Mouse (Mus musculus): ENCODE results near the gene 2310079G19Rik.

The 2310079G19Rik gene

GRCm38 (mm10) chr16:88627566-88627965 is at the start of gene 2310079G19Rik:
2310079G19Rik (minus strand) TSS chr16:88627666.
- no peak for DNase-seq (ENCODE audit: low spot score in 2 of 2)

- no peak for DNase-seq (ENCODE audit: low spot score in 2 of 2)
Measured at GRCm38 (mm10) chr16:88671571-88671970, 44.1 kb upstream of the 2310079G19Rik start, which contains the start of gene Krtap27-1. Krtap27-1 (minus strand) TSS chr16:88671671.

- no peak for DNase-seq (ENCODE audit: low spot score in 2 of 2)
Measured at GRCm38 (mm10) chr16:88657426-88657825, 30.0 kb upstream of the 2310079G19Rik start.

DNA sequence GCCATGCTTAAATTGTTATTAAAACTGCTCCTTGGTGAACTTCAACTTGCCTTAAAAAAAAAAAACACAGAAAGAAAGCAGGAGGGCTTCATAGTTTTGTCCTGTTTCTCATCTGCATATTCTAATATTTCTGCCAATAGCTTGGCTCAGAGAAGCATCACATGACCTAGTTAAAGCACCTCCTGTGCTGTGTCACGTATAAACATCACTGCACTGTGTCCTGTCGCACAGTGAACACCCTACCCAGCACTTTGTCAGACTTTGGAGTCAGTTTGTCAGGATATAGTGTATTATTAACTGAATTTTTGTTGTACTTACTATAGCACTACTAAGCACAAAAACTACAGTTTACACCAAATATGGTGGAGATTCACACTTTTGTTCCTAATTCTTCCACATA is 24.5 kb upstream of the 2310079G19Rik start:
- no peak for DNase-seq (ENCODE audit: low spot score in 2 of 2)

DNA sequence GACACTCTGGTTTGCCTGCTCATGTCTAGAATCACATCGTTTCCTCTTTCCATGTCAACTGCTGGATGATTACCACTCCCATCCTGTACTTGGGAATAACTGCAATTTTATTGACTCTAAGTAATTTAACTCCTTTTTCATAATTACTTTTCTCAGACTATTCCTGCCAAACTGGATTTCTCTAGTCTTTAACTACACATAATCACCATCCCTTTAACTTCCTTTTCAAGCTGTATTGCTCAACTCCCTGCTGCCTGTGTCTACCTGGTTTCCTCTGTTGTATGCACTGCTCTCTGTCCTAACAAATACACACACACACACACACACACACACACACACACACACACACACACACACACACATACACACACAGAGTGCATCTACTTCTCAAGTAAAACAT is 23.6 kb upstream of the 2310079G19Rik start:
- DNase-seq (ENCODE audit: low spot score in 2 of 2): no peak

DNA sequence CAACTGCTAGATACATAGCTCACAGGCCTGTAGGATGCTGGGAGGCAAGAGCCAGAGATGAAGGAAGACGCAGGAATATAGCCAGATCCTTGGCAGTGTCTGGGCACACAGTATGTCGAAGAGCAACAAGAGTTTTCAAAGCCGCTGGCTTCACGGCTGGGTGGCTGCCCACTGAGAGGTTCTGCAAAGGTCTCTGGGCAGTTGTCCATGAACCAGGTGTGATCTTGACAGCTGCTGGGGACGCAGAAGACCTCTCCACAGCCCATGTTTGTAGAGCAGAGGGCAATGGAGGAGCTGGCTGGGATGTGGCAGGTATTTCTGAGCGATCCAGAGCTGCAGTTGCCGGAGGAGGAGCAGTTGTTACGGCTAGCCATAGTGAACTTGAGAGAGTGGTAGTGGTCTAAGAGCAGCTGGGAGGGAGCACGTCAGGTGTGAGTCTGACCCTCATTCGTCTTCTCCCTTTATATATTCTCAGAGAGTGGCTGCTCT is 19.9 kb upstream of the 2310079G19Rik start, which contains the start of gene Krtap26-1:
Krtap26-1 (minus strand) TSS at position 439 of the 489 bp plus-strand sequence.
- no peak for DNase-seq (ENCODE audit: low spot score in 2 of 2)

GRCm38 (mm10) chr16:88646366-88647111 is 19.1 kb upstream of the 2310079G19Rik start:
- DNase-seq (ENCODE audit: low spot score in 2 of 2): no peak

DNA sequence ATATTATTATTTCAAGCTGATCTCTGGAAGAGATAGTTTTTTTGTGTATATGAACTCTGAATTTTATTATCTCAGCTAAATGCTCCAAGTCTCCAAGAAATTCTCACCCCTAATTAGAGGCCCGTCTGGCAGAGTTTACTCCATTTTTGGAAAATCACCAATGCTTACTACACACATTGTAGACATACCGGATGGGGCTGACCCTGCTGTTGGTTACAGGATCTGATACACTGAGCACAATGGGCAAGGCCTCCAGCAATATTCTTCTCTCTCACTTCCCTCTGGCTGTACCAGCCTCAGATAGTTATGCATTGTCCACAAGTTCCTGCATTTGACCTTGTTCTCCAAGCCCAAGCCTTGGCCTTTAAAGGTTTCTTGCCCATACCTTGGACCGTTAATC is 12.6 kb upstream of the 2310079G19Rik start:
- DNase-seq (ENCODE audit: low spot score in 2 of 2): no peak

- no peak for DNase-seq (ENCODE audit: low spot score in 2 of 2)
Measured at GRCm38 (mm10) chr16:88635142-88635541, 7.7 kb upstream of the 2310079G19Rik start.

GRCm38 (mm10) chr16:88631474-88631873 is 4.0 kb upstream of the 2310079G19Rik start:
- DNase-seq (ENCODE audit: low spot score in 2 of 2): no peak

GRCm38 (mm10) chr16:88612712-88613111 is 14.8 kb downstream of the 2310079G19Rik start:
- no peak for DNase-seq (ENCODE audit: low spot score in 2 of 2)

- DNase-seq (ENCODE audit: low spot score in 2 of 2): no peak
Measured at GRCm38 (mm10) chr16:88611922-88612321, 15.5 kb downstream of the 2310079G19Rik start, which contains the start of gene Krtap24-1. Krtap24-1 (minus strand) TSS chr16:88612279.

GRCm38 (mm10) chr16:88604570-88604969 is 22.9 kb downstream of the 2310079G19Rik start:
- DNase-seq (ENCODE audit: low spot score in 2 of 2): no peak

DNA sequence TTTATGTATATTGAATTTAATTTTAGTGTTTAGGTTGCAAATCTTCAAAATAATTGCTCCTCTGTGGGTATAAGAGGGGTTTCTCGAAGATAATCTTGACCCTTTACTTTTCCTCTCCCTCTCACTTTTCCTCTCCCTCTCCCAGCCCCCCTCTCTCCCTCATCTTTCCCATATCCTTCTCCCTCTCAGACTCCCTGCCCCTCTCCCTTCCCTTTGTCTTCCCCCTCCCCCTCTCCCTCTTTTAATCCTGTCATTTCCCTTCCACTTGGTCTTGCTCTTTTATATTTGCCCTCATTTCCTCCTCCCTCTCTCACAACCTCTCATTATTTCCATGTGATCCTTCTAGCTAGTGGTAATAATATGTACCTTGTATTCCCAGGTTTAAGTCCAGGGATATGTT is 25.0 kb downstream of the 2310079G19Rik start:
- no peak for DNase-seq (ENCODE audit: low spot score in 2 of 2)

DNA sequence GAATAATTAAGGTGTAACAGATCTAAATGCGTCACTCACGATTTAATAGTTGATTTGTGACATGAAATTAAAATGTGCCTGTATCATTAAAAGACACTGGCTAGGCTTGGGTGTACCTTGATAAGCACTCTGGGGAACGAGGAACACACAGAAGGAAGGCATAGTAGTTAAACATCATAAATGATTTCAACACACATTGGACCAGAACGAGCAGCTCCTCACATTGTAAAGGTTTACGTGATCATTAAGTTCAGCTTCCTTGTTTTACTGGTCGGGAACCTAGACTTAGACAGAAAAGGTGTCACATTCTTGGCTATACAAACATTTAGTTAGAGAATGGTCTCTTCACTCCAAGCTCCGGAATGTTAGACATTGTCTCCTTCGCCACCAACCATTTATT is 27.2 kb downstream of the 2310079G19Rik start:
- DNase-seq (ENCODE audit: low spot score in 2 of 2): no peak

DNA sequence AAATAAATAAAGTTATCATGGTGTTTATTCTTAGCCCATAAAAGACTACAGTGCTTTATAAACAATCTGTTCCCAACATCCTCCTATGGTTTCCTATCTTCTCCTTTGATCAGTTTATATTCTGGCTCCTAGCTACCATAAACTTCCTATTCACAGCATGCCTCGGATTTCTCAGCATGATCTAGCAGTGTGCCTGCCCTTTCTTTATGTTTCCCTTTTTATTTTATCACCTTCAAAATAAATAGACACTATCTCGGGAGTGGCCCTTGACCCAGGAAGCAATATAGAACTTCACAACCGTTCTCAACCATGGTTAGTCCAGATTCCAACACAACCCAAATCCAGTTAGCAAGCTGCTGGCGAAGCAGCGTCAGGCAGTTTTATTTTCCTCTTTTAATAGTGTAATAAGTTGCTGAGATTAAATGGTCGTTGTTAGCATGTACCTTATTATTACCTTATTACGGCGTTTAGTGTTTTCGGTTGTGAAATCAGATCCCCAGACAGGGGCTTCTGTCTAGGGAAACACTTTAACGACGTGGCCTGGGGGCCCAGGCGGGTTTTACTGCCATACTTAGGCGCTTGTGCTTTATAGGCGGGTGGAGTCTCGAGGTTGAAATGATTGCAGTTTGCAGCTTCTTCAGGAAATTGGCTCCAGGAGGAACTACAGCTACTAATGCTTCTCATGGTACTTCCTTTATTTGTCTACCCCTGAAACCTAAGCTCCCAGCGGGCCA is 27.8 kb downstream of the 2310079G19Rik start:
- DNase-seq (ENCODE audit: low spot score in 2 of 2): no peak

GRCm38 (mm10) chr16:88592758-88593157 is 34.7 kb downstream of the 2310079G19Rik start:
- no peak for DNase-seq (ENCODE audit: low spot score in 2 of 2)

DNA sequence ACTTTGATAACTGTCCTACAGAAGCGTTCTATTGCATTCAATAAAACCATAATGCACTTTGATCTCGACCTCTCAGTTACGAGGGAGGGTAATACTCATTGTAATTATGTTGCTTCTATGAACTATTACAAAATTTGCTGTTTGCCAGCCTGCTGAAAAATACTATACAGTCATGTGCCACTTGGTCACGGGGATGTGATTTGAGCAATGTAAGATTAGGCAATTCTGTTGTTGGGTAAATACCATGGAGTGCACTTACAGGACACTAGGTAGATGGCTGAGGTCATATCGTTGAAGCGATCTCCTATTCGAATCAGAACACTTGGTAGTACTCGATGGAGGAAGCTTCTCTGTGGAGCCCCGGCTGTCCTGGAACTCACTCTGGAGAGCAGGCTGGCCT is 44.1 kb downstream of the 2310079G19Rik start:
- DNase-seq (ENCODE audit: low spot score in 2 of 2): no peak
